Comparison of ENCODE assay signal across 8 mouse cellular contexts in genomic region chr2:129243786-129244185, GRCm38 (mm10). TPM values are rescaled to one million over a fixed set of nuclear protein-coding genes. Genes with fewer than 3 reads are reported as not detected.
DNase-seq lines count a peak whose midpoint lies in the region; ATAC-seq and TF ChIP-seq lines count a peak whose summit lies in the region.

No protein-coding gene starts in this region.

- H3K9ac ChIP-seq in kidney, embryonic 14.5 days (ENCODE audit: low read depth, low read length), result no peak overlapping the region
- H3K9ac ChIP-seq in liver, postnatal 0 days (replicated peaks), result peak overlapping the region; percentile 27; the same call in 1 of the 2 replicates
- no peak overlapping the region for H3K9ac ChIP-seq in forebrain, embryonic 12.5 days

- H3K27ac ChIP-seq in kidney, embryonic 14.5 days (ENCODE audit: low read depth, low read length), result no peak overlapping the region
- H3K27ac ChIP-seq in liver, postnatal 0 days (ENCODE audit: low read depth), result peak overlapping the region; percentile 86
- H3K27ac ChIP-seq in forebrain, embryonic 12.5 days, result no peak overlapping the region

- H3K36me3 ChIP-seq in kidney, embryonic 14.5 days (ENCODE audit: control insufficient read depth, insufficient read depth, low read length), result no peaks in the 10 kb centered on the region
- H3K36me3 ChIP-seq in liver, postnatal 0 days (replicated peaks; ENCODE audit: insufficient read depth, low read length), result no peaks in the 10 kb centered on the region
- no peaks in the 10 kb centered on the region for H3K36me3 ChIP-seq in forebrain, embryonic 12.5 days (replicated peaks)

- no peak overlapping the region for H3K4me3 ChIP-seq in kidney, embryonic 14.5 days (ENCODE audit: low read length)
- no peak overlapping the region for H3K4me3 ChIP-seq in liver, postnatal 0 days (ENCODE audit: low read depth, low read length)
- no peak overlapping the region for H3K4me3 ChIP-seq in forebrain, embryonic 12.5 days (replicated peaks)

- no peaks in the 10 kb centered on the region for H3K27me3 ChIP-seq in kidney, embryonic 14.5 days (ENCODE audit: control insufficient read depth, insufficient read depth, low read length)
- no peaks in the 10 kb centered on the region for H3K27me3 ChIP-seq in liver, postnatal 0 days (ENCODE audit: insufficient read depth, low read length)
- no peaks in the 10 kb centered on the region for H3K27me3 ChIP-seq in forebrain, embryonic 12.5 days

- TF ChIP-seq EP300 in liver, postnatal 0 days (IDR thresholded peaks at IDR 0.05; ENCODE audit: low read depth), result no peak

- ATAC-seq in kidney, embryonic 14.5 days (ENCODE audit: low FRiP score, low TSS enrichment), result no peak
- peak; percentile 90 for ATAC-seq in inflammation-experienced regulatory T-cells, adult 6 months
- ATAC-seq in liver, postnatal 0 days, result no peak
- no peak for ATAC-seq in forebrain, embryonic 12.5 days (ENCODE audit: low FRiP score)

- no peak overlapping the region for H3K4me2 ChIP-seq in kidney, embryonic 14.5 days (replicated peaks; ENCODE audit: low read depth, low read length)
- H3K4me2 ChIP-seq in liver, postnatal 0 days (ENCODE audit: low read depth, low read length), result no peak overlapping the region
- no peak overlapping the region for H3K4me2 ChIP-seq in forebrain, embryonic 12.5 days

- H3K4me1 ChIP-seq in kidney, embryonic 14.5 days (ENCODE audit: control insufficient read depth, insufficient read depth, low read length), result peaks cover 11% of the 10 kb centered on the region; the same call in 1 of the 2 replicates
- H3K4me1 ChIP-seq in liver, postnatal 0 days (ENCODE audit: insufficient read depth), result peaks cover 42% of the 10 kb centered on the region
- peaks cover 7% of the 10 kb centered on the region for H3K4me1 ChIP-seq in forebrain, embryonic 12.5 days

- peak; percentile 37 for DNase-seq in kidney, adult 11 months
- peak; percentile 29 for DNase-seq in ZHBTc4 (ENCODE audit: low read depth, low spot score)
- DNase-seq in liver, postnatal 0 days, result no peak
- no peak for DNase-seq in embryo, embryonic 10.5 days (ENCODE audit: low spot score)
- DNase-seq in urinary bladder, adult 18-20 months (ENCODE audit: low spot score in 2 of 2), result no peak

- TF ChIP-seq CTCF in liver, postnatal 0 days (IDR thresholded peaks at IDR 0.05; ENCODE audit: low read depth), result no peak

- 49% methylated on average over 9 of the region's 9 CpGs for WGBS in kidney, embryonic 14.5 days
- WGBS in liver, postnatal 0 days (ENCODE audit: insufficient replicate concordance), result 43% methylated on average over 9 of the region's 9 CpGs
- 56% methylated on average over 9 of the region's 9 CpGs for WGBS in forebrain, embryonic 12.5 days

- no peaks in the 10 kb centered on the region for H3K9me3 ChIP-seq in kidney, embryonic 14.5 days (ENCODE audit: control insufficient read depth, low read length)
- no peaks in the 10 kb centered on the region; the same call in 1 of the 2 replicates for H3K9me3 ChIP-seq in liver, postnatal 0 days (ENCODE audit: low read length)
- H3K9me3 ChIP-seq in forebrain, embryonic 12.5 days, result no peaks in the 10 kb centered on the region

RNA-seq across cellular contexts. Expression of gene Slc20a1, which starts 45.2 kb away (rescaled TPM):
- polyA plus RNA-seq in kidney, embryonic 14.5 days (2014; fragmentation: Nextera tagmentation; extraction: Ambion mirVana), result 16.4 and 34.5 TPM in 2 replicates
- polyA plus RNA-seq in inflammation-experienced regulatory T-cells, adult 6 months (2017; shearing (Covaris generic)), result 100 to 1,000 TPM in 1 of 3 experiments, 10 to 100 TPM in 2; 95.3 to 104 (median 98.9) TPM
- polyA plus RNA-seq in liver, postnatal 0 days (2015; fragmentation: Nextera tagmentation; extraction: Ambion mirVana), result 20.2 and 24.9 TPM in 2 replicates
- polyA plus RNA-seq in forebrain, embryonic 12.5 days (2016; fragmentation: Nextera tagmentation; extraction: Ambion mirVana), result 61.6 and 63.1 TPM in 2 replicates

RNA-seq across cellular contexts. Expression of gene Ckap2l, which starts 53.2 kb away (rescaled TPM):
- polyA plus RNA-seq in kidney, embryonic 14.5 days (2014; fragmentation: Nextera tagmentation; extraction: Ambion mirVana), result 53.5 and 67.7 TPM in 2 replicates
- polyA plus RNA-seq in inflammation-experienced regulatory T-cells, adult 6 months (2017; shearing (Covaris generic)), result 10 to 100 TPM in 1 of 3 experiments, 1 to 10 TPM in 2; 3.2 to 46.2 (median 5.8) TPM
- polyA plus RNA-seq in liver, postnatal 0 days (2015; fragmentation: Nextera tagmentation; extraction: Ambion mirVana), result 12.3 and 13.2 TPM in 2 replicates
- 60.1 and 67.2 TPM in 2 replicates for polyA plus RNA-seq in forebrain, embryonic 12.5 days (2016; fragmentation: Nextera tagmentation; extraction: Ambion mirVana)

Comparison
In these comparisons a context has a peak if more than half of its experiments do, and no peak if none do; other contexts are left out.
1. DNase-seq: peak in kidney, adult 11 months (single experiment) and ZHBTc4 (single experiment); none in liver, postnatal 0 days (single experiment), embryo, embryonic 10.5 days (single experiment) and urinary bladder, adult 18-20 months (0 of 2).